Mouse (Mus musculus) cerebellum, adult 2 months (tissue): Measurements from ENCODE around the gene Slc22a21. TPM values are rescaled to one million over a fixed set of nuclear protein-coding genes. Genes with fewer than 3 reads are reported as not detected.
A peak's percentile ranks its signal among the peaks of the same experiment; 100 is the strongest.

Experiments
- DNase-seq, 2 experiments: peaks; one replicate each; pipeline ENCODE4 v3.0.0; 2021
- H3K27ac ChIP-seq: fragments of 200-500 bp; 2 replicates; pipeline ENCODE4 v1.5.1; 2012; ENCODE audit warnings: low read length, control low read depth, inconsistent platforms; ENCODE audit not compliant: insufficient read depth
- H3K27me3 ChIP-seq: fragments of 200-500 bp; 2 replicates; pipeline ENCODE4 v1.6.1; 2012; ENCODE audit warnings: inconsistent platforms, mild to moderate bottlenecking, low read length, moderate library complexity; ENCODE audit not compliant: control insufficient read depth, insufficient read depth
- H3K4me1 ChIP-seq: fragments of 200-500 bp; 2 replicates; pipeline ENCODE4 v1.6.1; 2011; ENCODE audit warnings: low read length; ENCODE audit not compliant: control insufficient read depth, insufficient read depth
- H3K4me3 ChIP-seq: fragments of 200-500 bp; replicated peaks from 2 replicates; pipeline ENCODE3; 2011; ENCODE audit warnings: mild to moderate bottlenecking, low read depth, low read length, control low read depth; ENCODE audit not compliant: insufficient read depth
- CTCF ChIP-seq: fragments of 200-500 bp; IDR thresholded peaks from 2 replicates; pipeline ENCODE4 v1.5.1; 2011; ENCODE audit warnings: low read depth, mild to moderate bottlenecking, control low read depth, low read length, moderate library complexity, borderline replicate concordance; ENCODE audit not compliant: insufficient read depth
- POLR2A ChIP-seq: fragments of 200-500 bp; IDR thresholded peaks from 2 replicates; pipeline ENCODE4 v1.6.1; 2011; ENCODE audit warnings: low read length, control low read depth, borderline replicate concordance; ENCODE audit not compliant: insufficient read depth
- WGBS: fragments of 180-500 bp; shearing (Covaris S2); methylation state at CpG from one replicate; pipeline ENCODE4 v1.1.7; 2018; 5-methylcytosine and 5-hydroxymethylcytosine counted together
- polyA plus RNA-seq: library from polyadenylated mRNA; depleted of rRNA; stranded (reverse); fragments of >200 nt; gene quantifications from 2 replicates; pipeline ENCODE4 v1.2.3, GENCODE M21; 2012

The Slc22a21 gene
- polyA plus RNA-seq, 1 experiment = 2.7 TPM

DNA sequence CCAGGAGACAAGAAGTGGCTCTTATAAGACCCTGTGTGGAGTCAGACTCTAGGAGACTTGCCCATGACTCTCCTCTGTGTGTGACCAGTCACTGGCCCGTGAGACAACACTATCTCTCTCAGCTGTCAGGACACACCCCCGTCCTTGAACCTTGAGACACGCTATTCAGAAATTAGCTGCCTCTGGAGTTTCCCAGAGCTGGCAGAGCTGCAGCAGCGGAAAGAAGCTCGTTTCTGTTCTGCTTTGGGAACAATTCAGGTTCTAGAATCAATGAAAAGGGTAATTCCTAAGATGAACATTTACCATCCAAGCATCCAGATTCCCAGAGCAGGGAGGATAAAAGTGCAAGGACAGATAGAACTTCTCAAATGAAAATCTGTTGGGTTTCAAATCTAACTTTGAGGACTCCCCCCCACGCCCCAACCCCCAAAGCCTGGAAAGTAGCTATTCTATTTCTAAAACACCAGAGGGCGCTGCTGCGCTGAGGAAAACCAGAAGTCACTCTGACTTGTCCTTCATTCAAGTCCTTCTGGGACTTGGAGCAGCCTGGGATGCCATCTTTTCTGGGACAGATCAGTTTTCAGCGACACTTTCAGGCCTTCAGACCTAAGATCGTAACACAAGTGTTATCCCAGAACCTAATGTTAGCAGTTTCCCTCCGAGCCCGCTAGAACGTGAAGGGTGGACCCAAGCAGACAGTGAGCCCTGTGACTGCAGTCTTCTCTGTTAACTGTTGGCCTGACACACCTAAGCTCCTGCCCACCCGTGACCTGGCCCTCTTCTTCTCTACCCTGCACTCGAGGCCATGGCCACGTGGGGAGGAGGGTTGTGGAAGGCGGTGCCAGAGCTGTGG lies 48.8 kb downstream of the Slc22a21 start:
- H3K4me1 ChIP-seq = no peaks in the 10 kb centered on the region
- TF ChIP-seq CTCF (peak; percentile 81), POLR2A (no peak)
- 27% methylated on average over 17 of the region's 17 CpGs for WGBS

DNA sequence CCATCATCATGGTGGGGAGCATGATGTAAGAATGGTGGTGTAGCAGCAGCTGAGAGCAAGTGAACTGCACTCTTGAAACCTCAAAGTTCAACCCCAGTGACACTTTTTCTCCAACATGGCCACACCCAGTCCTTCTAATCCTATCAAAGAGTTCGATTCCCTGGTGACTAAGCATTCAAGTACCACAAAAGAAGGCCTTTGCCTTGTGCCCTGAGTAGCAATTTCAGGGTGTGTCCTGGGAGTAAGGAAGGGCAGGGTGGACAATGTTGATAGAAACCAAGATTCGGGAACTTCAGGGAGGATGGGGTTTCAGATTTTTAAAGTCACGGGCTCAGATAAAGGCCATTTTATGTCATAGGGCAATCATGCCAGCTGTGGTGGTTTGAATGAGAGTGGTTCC lies 50.4 kb downstream of the Slc22a21 start:
- Histone ChIP-seq H3K4me3 (no peak overlapping the region), H3K4me1 (no peaks in the 10 kb centered on the region), H3K27ac (no peak overlapping the region), H3K27me3 (no peaks in the 10 kb centered on the region)
- DNase-seq = no peak
- no peak for TF ChIP-seq CTCF
- TF ChIP-seq POLR2A = no peak
- WGBS = 86% methylated on average over 3 of the region's 3 CpGs

More for the DNA sequence above, 48.8 kb downstream of the Slc22a21 start:
- Histone ChIP-seq H3K27ac (no peak overlapping the region), H3K27me3 (no peaks in the 10 kb centered on the region), H3K4me3 (no peak overlapping the region)
- DNase-seq = peak; percentile 58 to 64

DNA sequence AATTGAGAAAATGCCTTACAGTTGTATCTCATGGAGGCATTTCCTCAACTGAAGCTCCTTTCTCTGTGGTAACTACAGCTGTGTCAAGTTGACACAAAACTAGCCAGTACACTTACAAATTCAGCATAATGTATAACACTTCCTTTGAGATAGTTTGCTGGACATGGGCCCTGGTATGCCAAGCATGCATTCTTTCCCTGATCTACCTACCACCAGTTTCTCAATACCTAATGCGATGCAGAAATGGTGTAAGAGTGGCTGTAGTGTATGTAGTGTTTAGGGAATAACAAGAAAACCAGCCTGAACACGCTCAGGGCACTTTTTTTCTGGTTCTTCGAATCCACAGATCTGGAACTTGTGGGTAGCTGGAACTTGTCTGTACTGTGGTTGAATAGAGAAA lies 51.5 kb downstream of the Slc22a21 start:
- WGBS = 87% methylated on average over 3 of the region's 3 CpGs
- no peak for DNase-seq
- Histone ChIP-seq H3K4me3 (no peak overlapping the region), H3K27ac (no peak overlapping the region), H3K4me1 (no peaks in the 10 kb centered on the region), H3K27me3 (no peaks in the 10 kb centered on the region)
- TF ChIP-seq POLR2A (no peak), CTCF (no peak)

DNA sequence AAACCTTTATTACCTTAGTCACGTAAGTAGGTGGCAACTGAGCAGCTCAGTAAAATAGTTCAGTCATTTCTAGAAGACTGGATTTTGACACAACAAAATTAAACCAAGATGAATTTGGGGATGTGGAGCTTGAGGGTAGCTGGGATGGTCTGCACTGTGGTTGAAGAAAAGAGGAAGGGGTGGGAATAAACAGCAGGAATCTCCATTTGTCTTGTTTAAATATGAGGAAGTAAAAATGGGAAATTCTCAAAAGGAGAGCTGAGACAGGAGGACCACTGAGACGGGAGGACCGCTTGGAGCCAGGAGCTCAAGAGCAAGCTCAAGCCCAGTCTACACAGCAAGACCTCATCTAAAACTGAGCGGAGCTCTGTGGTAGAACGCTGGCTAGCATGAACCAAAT lies 53.8 kb downstream of the Slc22a21 start:
- H3K27ac ChIP-seq = no peak overlapping the region
- DNase-seq = no peak
- no peak overlapping the region for H3K4me3 ChIP-seq
- WGBS = 95% methylated on average over 5 of the region's 5 CpGs
- H3K4me1 ChIP-seq = no peaks in the 10 kb centered on the region
- TF ChIP-seq CTCF = no peak
- no peak for TF ChIP-seq POLR2A
- no peaks in the 10 kb centered on the region for H3K27me3 ChIP-seq

DNA sequence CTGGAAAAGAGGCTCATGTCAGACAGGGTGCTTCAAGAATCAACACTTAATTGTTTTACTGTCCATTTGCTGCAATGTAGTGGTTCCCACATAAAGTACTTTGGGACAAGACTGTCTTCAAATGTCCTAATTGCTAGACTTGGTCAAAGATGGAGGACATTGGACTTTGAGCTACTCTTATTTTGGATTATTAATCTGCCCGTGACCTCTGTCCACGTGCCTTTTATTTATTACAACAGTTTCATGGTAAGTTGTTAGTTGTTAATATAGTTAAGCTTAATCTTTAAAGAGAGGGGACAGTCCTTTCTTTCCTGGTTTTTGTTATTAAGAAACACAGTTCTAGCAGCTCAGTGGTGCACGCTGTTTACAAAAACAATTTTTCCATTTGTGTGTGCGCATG lies 61.3 kb downstream of the Slc22a21 start:
- no peak overlapping the region for H3K4me3 ChIP-seq
- no peaks in the 10 kb centered on the region for H3K27me3 ChIP-seq
- 95% methylated on average over 4 of the region's 4 CpGs for WGBS
- no peak for DNase-seq
- no peaks in the 10 kb centered on the region for H3K4me1 ChIP-seq
- no peak for TF ChIP-seq CTCF
- H3K27ac ChIP-seq = no peak overlapping the region

DNA sequence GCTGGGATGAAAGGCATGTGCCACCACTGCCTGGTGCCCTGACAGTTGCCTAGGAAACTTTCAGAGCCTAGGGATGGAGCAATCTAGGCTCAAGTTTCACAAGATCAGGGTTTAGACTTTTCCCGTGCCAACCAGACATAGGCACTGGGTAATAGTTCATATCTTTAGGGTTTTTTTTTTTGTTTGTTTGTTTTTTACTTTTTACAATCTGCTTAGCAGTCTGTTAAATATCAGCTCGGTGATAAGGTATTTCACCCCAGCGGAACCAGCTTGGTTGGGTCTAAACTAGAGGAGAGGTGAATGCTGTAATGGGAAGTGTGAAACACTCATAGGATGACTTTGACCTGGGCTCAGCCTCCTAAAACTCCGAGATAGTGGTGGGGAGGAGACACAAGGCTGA lies 69.1 kb downstream of the Slc22a21 start:
- H3K4me3 ChIP-seq = no peak overlapping the region
- no peak for DNase-seq
- no peaks in the 10 kb centered on the region for H3K4me1 ChIP-seq
- no peaks in the 10 kb centered on the region for H3K27me3 ChIP-seq
- 89% methylated on average over 4 of the region's 4 CpGs for WGBS
- no peak for TF ChIP-seq CTCF
- TF ChIP-seq POLR2A = no peak
- H3K27ac ChIP-seq = no peak overlapping the region

DNA sequence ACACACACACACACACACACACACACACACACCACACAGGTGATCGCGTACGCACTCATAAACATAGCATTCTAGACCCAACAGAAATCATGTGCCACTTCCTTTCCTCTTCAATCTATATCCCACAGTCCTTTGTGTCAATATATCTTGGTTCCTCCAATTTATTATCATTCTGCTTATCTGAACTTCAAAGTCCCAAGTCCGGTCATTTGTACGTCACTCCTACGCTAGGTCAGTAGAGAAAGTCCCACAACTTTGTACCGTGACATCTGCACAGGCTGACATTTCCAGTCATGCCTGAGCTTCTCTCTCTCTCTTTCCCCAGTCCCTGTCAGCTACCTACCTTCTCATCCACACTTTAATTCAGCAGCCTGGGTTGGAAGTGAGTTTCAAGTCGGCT lies 71.4 kb downstream of the Slc22a21 start:
- TF ChIP-seq POLR2A (no peak), CTCF (no peak)
- no peak for DNase-seq
- WGBS = 93% methylated on average over 8 of the region's 8 CpGs
- no peaks in the 10 kb centered on the region for H3K4me1 ChIP-seq
- H3K27me3 ChIP-seq = no peaks in the 10 kb centered on the region
- no peak overlapping the region for H3K27ac ChIP-seq
- no peak overlapping the region for H3K4me3 ChIP-seq

DNA sequence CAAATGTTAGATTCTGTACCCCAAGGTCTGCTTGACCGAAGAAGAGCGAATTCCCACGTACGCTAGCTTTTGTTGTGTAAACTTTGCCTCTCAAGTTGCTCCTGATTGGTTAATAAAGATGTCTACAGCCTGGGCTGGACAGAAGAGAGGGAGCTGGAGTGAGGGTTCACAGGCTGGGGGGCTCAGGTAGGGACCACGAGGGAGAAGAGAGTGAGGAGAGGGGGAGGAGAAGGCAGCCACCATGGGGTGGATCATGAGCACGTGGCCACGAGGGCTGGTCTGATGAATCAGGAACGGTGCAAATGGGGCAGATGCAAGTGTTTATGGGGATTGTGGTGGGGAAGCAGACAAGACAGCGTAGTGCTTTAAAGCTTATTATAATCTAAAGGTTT lies 75.6 kb downstream of the Slc22a21 start:
- Histone ChIP-seq H3K27me3 (no peaks in the 10 kb centered on the region), H3K4me3 (no peak overlapping the region), H3K4me1 (no peaks in the 10 kb centered on the region), H3K27ac (no peak overlapping the region)
- no peak for TF ChIP-seq CTCF
- TF ChIP-seq POLR2A = no peak
- no peak for DNase-seq
- WGBS = 78% methylated on average over 9 of the region's 9 CpGs
